Mouse (Mus musculus) retina, postnatal 7 days (tissue): ENCODE measurements around the gene Arhgap15.
"Not testable (repeated sequence)": the region's sequence is repeated elsewhere in the genome, so short reads cannot be mapped to it uniquely, and the experiment has no call there.

Experiments
- DNase-seq: peaks from one replicate; pipeline ENCODE4 v3.0.0-alpha.2; 2012; ENCODE audit warnings: low read depth, low spot score

The Arhgap15 gene

GRCm38 (mm10) chr2:43748287-43748983 is at the start of gene Arhgap15:
Arhgap15 (plus strand) TSS chr2:43748824.
- DNase-seq = no peak

GRCm38 (mm10) chr2:43712611-43713138 is 35.9 kb upstream of the Arhgap15 start:
- no peak for DNase-seq

DNA sequence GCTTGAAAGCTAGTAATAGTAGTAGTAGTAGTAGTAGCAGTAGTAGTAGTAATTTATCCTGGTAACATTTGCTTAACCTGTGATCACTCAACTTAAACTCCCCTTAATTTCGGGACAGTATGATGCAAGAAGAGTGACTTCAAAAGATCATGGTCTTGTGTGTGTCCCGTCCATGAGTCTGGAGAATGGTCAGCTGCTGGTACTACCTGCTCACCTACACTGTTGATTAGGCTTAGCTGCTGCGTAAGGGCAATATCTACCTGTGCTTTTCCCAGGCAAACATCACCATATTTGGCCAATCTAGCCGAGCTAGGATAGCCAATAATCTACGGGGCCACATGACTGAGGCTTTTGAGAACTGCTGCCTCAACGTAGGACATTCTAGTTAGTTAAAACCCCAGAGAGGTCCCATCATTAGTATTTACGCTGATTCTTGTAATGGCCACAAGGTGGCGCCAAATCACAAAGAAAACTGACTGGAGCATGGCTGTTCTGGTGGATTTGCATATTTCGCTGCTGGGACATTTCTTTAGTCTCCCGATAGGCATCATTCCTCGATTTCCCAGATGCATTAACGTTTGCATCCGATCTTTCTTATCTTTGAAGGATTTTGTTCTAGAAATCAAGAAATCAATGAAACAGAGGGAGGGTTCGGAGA is 26.0 kb upstream of the Arhgap15 start:
- DNase-seq = peak; percentile 72

GRCm38 (mm10) chr2:43723104-43723541 is 25.5 kb upstream of the Arhgap15 start:
- no peak for DNase-seq

GRCm38 (mm10) chr2:43727181-43727580 is 21.4 kb upstream of the Arhgap15 start:
- DNase-seq = no peak

DNA sequence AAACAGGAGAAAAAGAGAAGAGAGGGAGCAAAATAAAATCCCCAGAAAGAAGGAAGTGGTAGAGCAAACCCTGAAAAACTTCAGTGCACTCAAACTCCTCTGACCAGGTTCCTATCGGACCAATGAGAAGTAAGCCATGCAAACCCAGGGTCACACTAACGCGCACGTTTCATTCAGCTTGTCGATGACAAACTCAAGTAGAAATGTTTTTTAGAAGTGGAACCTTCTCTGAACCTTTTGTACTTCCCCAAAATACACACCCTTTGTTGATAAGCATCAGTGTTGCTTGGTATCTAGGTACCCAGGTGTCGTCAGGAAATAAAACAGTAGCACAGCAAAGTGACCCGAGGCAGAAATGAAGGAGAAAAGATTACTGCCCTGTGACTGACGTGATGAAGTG is 20.9 kb upstream of the Arhgap15 start:
- no peak for DNase-seq

- no peak for DNase-seq
Measured at GRCm38 (mm10) chr2:43728831-43729230, 19.8 kb upstream of the Arhgap15 start.

- DNase-seq = no peak
Measured at GRCm38 (mm10) chr2:43732396-43732795, 16.2 kb upstream of the Arhgap15 start.

- not testable (repeated sequence) for DNase-seq
Measured at GRCm38 (mm10) chr2:43735071-43735470, 13.6 kb upstream of the Arhgap15 start.

DNA sequence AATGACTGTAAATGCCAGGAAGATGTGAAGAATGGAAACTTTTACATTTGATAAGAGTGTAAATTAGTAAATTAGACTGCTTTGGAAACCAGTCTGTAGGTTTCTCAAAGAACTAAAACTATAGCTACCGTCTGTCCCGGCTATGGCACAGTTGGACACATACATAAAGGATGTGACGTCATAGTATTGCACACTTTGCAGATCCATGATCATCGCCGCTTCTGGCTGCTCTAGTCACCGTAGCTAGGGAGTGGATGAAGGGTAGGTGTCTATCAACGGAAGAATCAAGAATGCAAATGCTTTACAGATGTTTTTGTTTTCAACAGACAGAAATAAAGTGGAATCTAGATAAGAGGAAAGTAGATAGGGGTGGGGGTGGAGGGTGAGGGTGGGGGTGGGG is 11.1 kb upstream of the Arhgap15 start:
- DNase-seq = no peak

DNA sequence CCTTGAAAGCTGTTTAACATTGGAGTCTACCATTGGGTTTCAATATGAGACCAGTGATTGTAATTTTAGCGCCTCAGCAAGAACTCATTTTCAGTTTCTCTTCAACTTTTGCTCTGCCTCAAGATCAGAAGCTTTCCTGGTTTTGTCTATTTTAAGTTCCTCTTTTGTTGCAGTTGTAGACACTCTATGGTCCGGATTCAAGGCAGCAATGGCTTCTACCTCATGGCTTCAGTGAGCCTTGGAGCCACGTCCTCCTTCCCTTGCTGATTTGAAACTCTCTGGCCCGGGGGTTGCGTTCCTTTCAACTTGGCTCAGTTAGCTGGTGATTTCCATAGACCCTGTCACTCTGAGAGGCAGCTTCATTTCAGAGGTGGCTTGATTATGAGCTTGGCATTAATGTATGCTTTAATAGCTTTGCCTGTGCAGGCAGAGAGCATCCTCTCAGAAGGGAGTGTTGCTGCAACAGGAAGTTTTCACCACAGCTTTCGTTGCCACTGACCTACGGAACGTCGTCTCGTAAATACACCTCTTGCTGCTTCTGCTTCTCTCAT is 10.0 kb upstream of the Arhgap15 start:
- DNase-seq = no peak

DNA sequence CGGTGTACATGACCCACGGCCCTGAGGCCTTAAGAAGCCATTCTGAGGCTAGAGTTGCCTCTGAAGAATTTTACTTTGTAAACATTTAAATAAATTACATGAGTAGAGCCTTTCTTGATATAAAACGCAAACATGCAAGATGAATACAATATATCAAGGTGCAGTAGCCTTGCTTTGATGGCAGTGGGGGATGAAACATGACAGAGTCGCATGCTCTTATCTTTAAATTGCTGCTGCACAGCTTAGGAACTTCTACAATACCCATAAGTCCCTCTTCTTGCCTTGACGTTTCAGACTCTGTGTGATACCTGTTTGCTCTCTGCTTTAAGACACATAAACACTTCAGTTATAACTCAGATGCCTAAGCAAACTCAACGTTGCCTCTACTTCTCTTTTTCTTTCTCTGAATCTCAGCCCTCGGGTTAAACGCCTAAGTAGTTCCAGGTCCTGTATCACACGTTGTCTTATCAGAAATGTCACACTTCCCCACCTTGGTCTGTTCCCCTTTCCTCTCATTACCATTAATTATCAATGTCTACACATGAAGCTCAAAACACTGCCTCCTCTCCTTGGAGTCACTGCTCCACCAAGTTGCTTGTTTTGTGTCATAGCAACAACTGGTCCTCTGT is 9.3 kb upstream of the Arhgap15 start:
- DNase-seq = no peak

DNA sequence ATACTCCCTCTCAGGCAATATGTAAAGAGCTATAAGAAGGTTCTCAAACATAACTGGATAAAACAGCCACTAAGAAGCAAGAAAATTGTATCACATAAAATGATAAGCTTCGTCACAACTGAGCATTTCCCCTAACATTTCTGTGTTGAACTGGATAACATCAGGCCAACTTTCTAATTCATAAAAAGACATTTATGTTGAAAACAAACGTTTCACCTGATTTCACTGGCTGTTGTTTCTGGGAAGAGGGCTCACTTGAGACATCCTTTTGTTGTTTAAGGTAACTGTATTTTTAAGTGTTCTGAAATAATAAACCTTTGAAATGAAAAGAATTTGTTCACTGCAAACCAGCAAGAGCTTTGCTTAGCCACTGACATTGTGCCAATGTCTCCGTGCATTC is 697 bp downstream of the Arhgap15 start:
- DNase-seq = no peak

GRCm38 (mm10) chr2:43755899-43756298 is 7.3 kb downstream of the Arhgap15 start:
- no peak for DNase-seq

- no peak for DNase-seq
Measured at GRCm38 (mm10) chr2:43756626-43757025, 8.0 kb downstream of the Arhgap15 start.

DNA sequence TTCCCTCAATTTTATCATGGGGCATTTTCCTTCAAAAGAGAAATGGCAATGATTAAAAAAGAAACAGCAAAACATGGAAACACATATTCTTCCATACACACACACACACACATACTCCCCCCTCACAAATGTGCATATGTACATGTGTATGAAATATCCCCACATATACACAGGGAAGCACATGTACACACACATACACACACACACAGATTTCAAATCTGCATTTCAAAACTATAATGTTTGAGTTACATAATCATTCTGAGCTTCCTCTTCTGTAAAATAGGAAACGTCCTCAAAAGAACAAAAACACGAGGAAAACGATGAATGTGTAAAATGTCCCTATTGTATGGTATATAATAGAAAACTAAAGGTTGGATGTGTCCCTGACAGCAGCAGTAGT is 13.1 kb downstream of the Arhgap15 start:
- DNase-seq = no peak

GRCm38 (mm10) chr2:43763279-43763678 is 14.7 kb downstream of the Arhgap15 start:
- no peak for DNase-seq

DNA sequence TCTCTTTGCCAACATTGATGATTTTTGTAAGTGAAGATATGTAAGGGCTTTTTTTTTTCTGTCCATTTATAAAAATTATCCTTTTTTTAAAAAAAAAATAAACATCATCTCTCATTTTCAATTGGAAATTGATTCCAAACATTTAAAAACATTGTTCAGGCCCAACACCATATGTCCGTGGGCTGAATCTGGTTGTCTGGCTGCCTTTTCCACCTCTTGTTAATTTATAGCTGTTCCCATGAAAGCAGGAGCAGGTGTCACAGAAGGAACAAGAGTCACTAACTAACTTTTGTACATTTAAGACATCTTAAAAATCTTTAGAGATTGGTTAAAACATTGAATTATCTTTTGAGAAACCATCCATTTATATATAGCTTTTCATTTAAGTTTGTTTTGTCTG is 15.8 kb downstream of the Arhgap15 start:
- no peak for DNase-seq

GRCm38 (mm10) chr2:43766200-43766599 is 17.6 kb downstream of the Arhgap15 start:
- no peak for DNase-seq

DNA sequence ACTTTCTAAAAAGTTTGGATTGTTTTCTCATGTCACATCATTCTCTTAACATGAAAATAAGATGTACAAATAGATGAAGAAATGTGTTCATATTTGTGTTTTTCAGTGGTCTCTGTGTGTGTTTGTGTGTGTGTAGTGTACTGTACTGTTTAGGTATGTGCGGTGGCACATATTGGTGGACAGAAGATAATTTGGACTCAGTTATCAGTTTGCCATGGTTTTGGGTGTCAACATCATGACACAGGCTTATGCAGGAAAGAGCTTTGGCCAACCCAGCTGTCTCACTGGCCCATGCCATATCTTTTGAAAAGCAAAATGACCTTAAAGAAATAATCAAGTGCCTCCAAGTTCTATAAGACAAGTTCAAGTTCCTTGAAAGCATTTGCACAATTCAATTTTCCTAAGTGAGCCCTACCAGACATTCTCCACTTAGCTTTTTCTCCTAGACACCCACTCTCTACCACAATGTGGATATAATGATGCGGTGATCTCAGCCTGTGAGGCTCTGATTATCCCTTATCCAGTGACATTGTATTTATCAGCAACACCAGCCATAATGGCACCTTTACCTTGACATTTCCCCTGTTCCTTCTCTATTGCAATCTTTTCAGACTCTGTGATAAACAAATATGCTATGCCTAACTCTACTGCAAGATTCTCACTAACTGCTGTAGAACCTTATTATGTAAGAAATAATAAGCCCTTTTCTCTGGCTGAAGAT is 21.4 kb downstream of the Arhgap15 start:
- no peak for DNase-seq

- no peak for DNase-seq
Measured at GRCm38 (mm10) chr2:43772640-43773039, 24.0 kb downstream of the Arhgap15 start.

- no peak for DNase-seq
Measured at GRCm38 (mm10) chr2:43782157-43782556, 33.5 kb downstream of the Arhgap15 start.
